Mouse (Mus musculus): ENCODE measurements around the gene Strbp.

DNA sequence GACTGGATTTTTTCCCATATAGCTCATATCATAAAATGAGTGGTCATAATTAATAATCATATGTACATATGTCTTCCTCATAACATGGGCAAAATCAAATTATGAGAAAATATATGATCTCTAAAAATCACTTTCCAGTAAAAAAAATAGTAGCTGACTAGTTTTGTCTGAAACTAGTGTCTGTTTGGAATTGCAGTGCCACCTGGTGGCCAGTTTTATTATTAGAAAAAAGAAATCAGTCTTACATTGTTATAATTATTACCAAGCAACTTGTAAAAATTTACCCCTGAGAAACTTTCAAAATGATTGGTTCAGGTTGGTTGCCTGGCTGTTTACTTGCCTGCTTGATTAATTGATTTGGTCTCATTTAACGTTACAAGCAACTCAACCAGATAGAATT lies 218.3 kb downstream of the Strbp start:
- TF ChIP-seq POLR2A (IDR thresholded peaks at IDR 0.05; ENCODE audit: extremely low read depth, insufficient read depth, low read length) (no peak), CTCF (IDR thresholded peaks at IDR 0.05; ENCODE audit: extremely low read depth, insufficient read depth, low read length) (no peak)
